Mouse (Mus musculus) bone marrow, adult 2 months (tissue): ENCODE measurements at regions not wholly inside any gene's neighbourhood (a gene's known extent, or its start where the extent isn't known, plus 50 kb on each side); places are given as distances from the start of the nearest gene placed in this dataset.

Source experiments
- CTCF ChIP-seq: fragments of 200-500 bp; IDR thresholded peaks from 2 replicates; pipeline ENCODE4 v1.5.1; 2011; ENCODE audit warnings: low read length, control low read depth; ENCODE audit not compliant: control insufficient read depth, insufficient read depth
- POLR2A ChIP-seq: fragments of 200-500 bp; IDR thresholded peaks from 2 replicates; pipeline ENCODE4 v1.6.1; 2011; ENCODE audit warnings: low read depth, mild to moderate bottlenecking, control low read depth, low read length, borderline replicate concordance; ENCODE audit not compliant: control insufficient read depth

DNA sequence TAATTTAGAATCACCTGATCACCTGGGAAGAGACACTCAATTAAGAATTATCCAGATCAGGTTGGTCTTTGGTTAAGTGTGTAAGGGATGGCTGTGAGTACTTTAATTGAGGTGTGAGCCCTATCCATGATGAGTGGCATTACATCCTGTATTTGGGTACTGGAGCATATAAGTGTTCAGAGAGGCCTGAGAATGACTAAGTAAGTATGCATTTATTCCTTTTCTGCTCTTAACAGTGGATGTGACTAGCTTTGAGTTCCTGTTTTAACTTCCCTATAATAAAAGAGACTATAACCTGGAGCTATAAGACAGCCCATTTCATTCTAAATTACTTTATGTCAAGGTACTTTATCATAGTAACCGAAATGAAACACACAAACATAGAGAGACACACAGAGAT is 421.4 kb upstream of the Klf4 start:
- TF ChIP-seq CTCF (no peak), POLR2A (no peak)
